Mouse (Mus musculus): ENCODE results near the gene Fndc10.
"Not testable (repeated sequence)": the region's sequence is repeated elsewhere in the genome, so short reads cannot be mapped to it uniquely, and the experiment has no call there.

Fndc10 gene

GRCm38 (mm10) chr4:155683670-155684277 is 10.4 kb upstream of the Fndc10 start:
- in situ Hi-C loops (cut with MboI, MseI), result not testable (repeated sequence)

- in situ Hi-C loops (cut with MboI, MseI), result not testable (repeated sequence)
These were observed 6.4 kb upstream of the Fndc10 start for GRCm38 (mm10) chr4:155687764-155688163.

- in situ Hi-C loops (cut with MboI, MseI), result loop anchor here (5.0 kb wide), 1 partner anchor 43 kb away; the partner anchor contains the start of gene Gm10563
These were observed 3.4 kb upstream of the Fndc10 start for GRCm38 (mm10) chr4:155690571-155691375.

GRCm38 (mm10) chr4:155692421-155692820 is 1.7 kb upstream of the Fndc10 start:
- in situ Hi-C loops (cut with MboI, MseI), result loop anchor here (5.0 kb wide), 1 partner anchor 45 kb away; the partner anchor contains the start of gene Gm10563

- in situ Hi-C loops (cut with MboI, MseI), result loop anchor here (5.0 kb wide), 1 partner anchor 47 kb away; the partner anchor contains the start of gene Gm10563
These were observed 600 bp downstream of the Fndc10 start for GRCm38 (mm10) chr4:155694482-155695401.

GRCm38 (mm10) chr4:155695531-155696062 is 1.5 kb downstream of the Fndc10 start:
- in situ Hi-C loops (cut with MboI, MseI), result no loop called here

GRCm38 (mm10) chr4:155696261-155697255 is 2.4 kb downstream of the Fndc10 start:
- in situ Hi-C loops (cut with MboI, MseI), result no loop called here

- in situ Hi-C loops (cut with MboI, MseI), result no loop called here
These were observed 6.3 kb downstream of the Fndc10 start for GRCm38 (mm10) chr4:155700425-155700824.

- in situ Hi-C loops (cut with MboI, MseI), result no loop called here
These were observed 9.3 kb downstream of the Fndc10 start for GRCm38 (mm10) chr4:155703425-155703929.

- in situ Hi-C loops (cut with MboI, MseI), result no loop called here
These were observed 10.8 kb downstream of the Fndc10 start, which contains the start of gene Ssu72 for GRCm38 (mm10) chr4:155704721-155705591. Gene Ssu72, plus strand, starts transcription at chr4:155704800.

GRCm38 (mm10) chr4:155705592-155705929 is 11.4 kb downstream of the Fndc10 start:
- in situ Hi-C loops (cut with MboI, MseI), result no loop called here

- in situ Hi-C loops (cut with MboI, MseI), result no loop called here
These were observed 14.4 kb downstream of the Fndc10 start for GRCm38 (mm10) chr4:155708582-155708981.

GRCm38 (mm10) chr4:155708988-155709387 is 14.8 kb downstream of the Fndc10 start:
- in situ Hi-C loops (cut with MboI, MseI), result no loop called here

GRCm38 (mm10) chr4:155710521-155711252 is 16.5 kb downstream of the Fndc10 start:
- in situ Hi-C loops (cut with MboI, MseI), result no loop called here

GRCm38 (mm10) chr4:155721668-155722083 is 27.5 kb downstream of the Fndc10 start:
- in situ Hi-C loops (cut with MboI, MseI), result no loop called here

- in situ Hi-C loops (cut with MboI, MseI), result no loop called here
These were observed 33.9 kb downstream of the Fndc10 start for GRCm38 (mm10) chr4:155727993-155728392.

GRCm38 (mm10) chr4:155733267-155733666 is 39.1 kb downstream of the Fndc10 start:
- in situ Hi-C loops (cut with MboI, MseI), result no loop called here

GRCm38 (mm10) chr4:155734350-155734941 is 40.3 kb downstream of the Fndc10 start, which contains the start of gene Tmem240:
Gene Tmem240, plus strand, starts transcription at chr4:155734800.
- in situ Hi-C loops (cut with MboI, MseI), result no loop called here

Data from T-helper 2 cell (primary cell).